Mouse (Mus musculus): ENCODE measurements around the gene Tubb1. TPM values are rescaled to one million over a fixed set of nuclear protein-coding genes. Genes with fewer than 3 reads are reported as not detected.
A peak's percentile ranks its signal among the peaks of the same experiment; 100 is the strongest.

Gene Tubb1
- 5.2 and 6.6 TPM in 2 replicates for polyA plus RNA-seq (2014; fragmentation: Nextera tagmentation; extraction: Ambion mirVana)

DNA sequence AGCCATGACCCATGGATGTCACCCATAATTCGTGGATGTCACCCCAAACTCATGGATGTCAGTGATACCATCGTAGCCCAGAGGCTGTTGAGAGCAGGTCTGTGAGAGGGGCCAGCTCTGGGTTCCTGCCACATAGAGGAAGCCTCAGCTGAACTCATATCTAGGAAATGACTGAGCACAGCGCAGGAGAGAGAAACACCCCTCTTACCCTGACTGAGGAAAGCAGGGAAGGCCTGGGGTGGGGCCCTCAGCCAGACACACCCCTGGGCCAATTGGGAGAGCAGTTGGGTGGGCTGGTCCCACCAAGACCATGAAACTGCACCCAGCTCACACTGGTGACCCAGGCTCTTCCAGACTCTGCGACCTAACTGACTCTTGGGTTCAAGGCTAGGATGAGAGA, at the start of gene Tubb1:
Gene Tubb1, plus strand, starts transcription at position 343 of the 400 bp plus-strand sequence.
- Histone ChIP-seq H3K4me2 (ENCODE audit: low read depth, low read length) (no peak within 1 kb of the TSS), H3K4me3 (ENCODE audit: low read depth, low read length) (no peak within 1 kb of the TSS), H3K9ac (replicated peaks; ENCODE audit: low read length) (no peak within 1 kb of the TSS), H3K9me3 (replicated peaks; ENCODE audit: control insufficient read depth, low read length) (no peaks in the 10 kb centered on the region), H3K27ac (replicated peaks; ENCODE audit: low read depth, low read length) (no peak within 1 kb of the TSS), H3K27me3 (ENCODE audit: control insufficient read depth, insufficient read depth, low read length) (no peaks in the 10 kb centered on the region), H3K4me1 (ENCODE audit: control insufficient read depth, insufficient read depth, low read length) (no peaks in the 10 kb centered on the region), H3K36me3 (replicated peaks; ENCODE audit: control insufficient read depth, insufficient read depth, low read depth, low read length) (no peaks in the 10 kb centered on the region)
- 79% methylated on average over 4 of the region's 4 CpGs for WGBS
- ATAC-seq (replicated peaks; ENCODE audit: insufficient number of reproducible peaks, low FRiP score, low TSS enrichment, low read depth) = peak; percentile 42; the same call in 1 of the 2 replicates
- no peak for DNase-seq (ENCODE audit: low spot score)

DNA sequence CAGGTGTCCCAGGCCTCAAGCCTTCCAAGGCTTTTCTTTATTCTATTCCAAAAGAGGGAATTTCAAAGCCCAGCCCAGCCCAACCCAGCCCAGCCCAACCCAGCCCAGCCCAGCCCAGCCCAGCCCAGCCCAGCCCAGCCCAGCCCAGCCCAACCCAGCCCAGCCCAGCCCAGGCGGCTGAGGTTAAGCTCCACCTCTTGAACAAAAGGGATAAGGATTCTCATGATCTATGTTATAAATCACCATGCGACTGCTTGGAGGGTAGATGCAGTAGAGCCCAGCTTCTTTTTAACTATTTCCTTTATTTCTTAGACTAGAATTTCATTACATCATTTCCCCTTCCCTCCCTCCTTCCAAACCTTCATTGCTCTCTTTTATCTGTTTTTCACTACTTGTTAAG, 40.3 kb upstream of the Tubb1 start:
- DNase-seq (ENCODE audit: low spot score) = no peak
- Histone ChIP-seq H3K27ac (replicated peaks; ENCODE audit: low read depth, low read length) (no peak overlapping the region), H3K27me3 (ENCODE audit: control insufficient read depth, insufficient read depth, low read length) (no peaks in the 10 kb centered on the region), H3K4me1 (ENCODE audit: control insufficient read depth, insufficient read depth, low read length) (no peaks in the 10 kb centered on the region), H3K36me3 (replicated peaks; ENCODE audit: control insufficient read depth, insufficient read depth, low read depth, low read length) (no peaks in the 10 kb centered on the region), H3K9ac (replicated peaks; ENCODE audit: low read length) (no peak overlapping the region), H3K4me3 (ENCODE audit: low read depth, low read length) (no peak overlapping the region), H3K9me3 (replicated peaks; ENCODE audit: control insufficient read depth, low read length) (no peaks in the 10 kb centered on the region), H3K4me2 (ENCODE audit: low read depth, low read length) (no peak overlapping the region)
- 59% methylated on average over 2 of the region's 2 CpGs for WGBS
- ATAC-seq (replicated peaks; ENCODE audit: insufficient number of reproducible peaks, low FRiP score, low TSS enrichment, low read depth) = no peak

DNA sequence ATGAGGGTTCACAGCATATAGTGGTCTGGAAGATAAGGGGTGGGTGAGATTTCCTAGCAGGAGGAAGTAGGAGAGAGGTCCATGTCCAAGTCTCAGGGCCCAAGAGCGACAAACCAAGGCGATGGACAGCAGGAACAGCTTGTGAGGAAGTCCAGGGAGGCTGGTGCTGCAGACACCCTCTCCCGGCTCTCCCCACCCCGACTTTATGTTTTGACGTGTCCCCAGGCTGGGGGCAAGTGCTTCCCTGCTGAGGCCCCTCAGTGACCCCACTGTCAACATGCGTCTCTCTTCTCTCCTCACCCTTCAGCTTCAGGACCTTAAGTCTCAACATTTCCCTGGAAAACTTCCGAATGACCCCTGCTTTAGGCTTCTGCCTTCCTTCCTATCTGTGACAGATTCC, 37.4 kb upstream of the Tubb1 start:
- ATAC-seq (replicated peaks; ENCODE audit: insufficient number of reproducible peaks, low FRiP score, low TSS enrichment, low read depth) (no peak), DNase-seq (ENCODE audit: low spot score) (no peak)
- no peaks in the 10 kb centered on the region for H3K9me3 ChIP-seq (replicated peaks; ENCODE audit: control insufficient read depth, low read length)
- no peak overlapping the region for H3K4me3 ChIP-seq (ENCODE audit: low read depth, low read length)
- H3K27me3 ChIP-seq (ENCODE audit: control insufficient read depth, insufficient read depth, low read length) = no peaks in the 10 kb centered on the region
- no peaks in the 10 kb centered on the region for H3K36me3 ChIP-seq (replicated peaks; ENCODE audit: control insufficient read depth, insufficient read depth, low read depth, low read length)
- H3K27ac ChIP-seq (replicated peaks; ENCODE audit: low read depth, low read length) = no peak overlapping the region
- 75% methylated on average over 7 of the region's 7 CpGs for WGBS
- no peak overlapping the region for H3K4me2 ChIP-seq (ENCODE audit: low read depth, low read length)
- H3K9ac ChIP-seq (replicated peaks; ENCODE audit: low read length) = no peak overlapping the region
- H3K4me1 ChIP-seq (ENCODE audit: control insufficient read depth, insufficient read depth, low read length) = no peaks in the 10 kb centered on the region; the same call in 1 of the 2 replicates

DNA sequence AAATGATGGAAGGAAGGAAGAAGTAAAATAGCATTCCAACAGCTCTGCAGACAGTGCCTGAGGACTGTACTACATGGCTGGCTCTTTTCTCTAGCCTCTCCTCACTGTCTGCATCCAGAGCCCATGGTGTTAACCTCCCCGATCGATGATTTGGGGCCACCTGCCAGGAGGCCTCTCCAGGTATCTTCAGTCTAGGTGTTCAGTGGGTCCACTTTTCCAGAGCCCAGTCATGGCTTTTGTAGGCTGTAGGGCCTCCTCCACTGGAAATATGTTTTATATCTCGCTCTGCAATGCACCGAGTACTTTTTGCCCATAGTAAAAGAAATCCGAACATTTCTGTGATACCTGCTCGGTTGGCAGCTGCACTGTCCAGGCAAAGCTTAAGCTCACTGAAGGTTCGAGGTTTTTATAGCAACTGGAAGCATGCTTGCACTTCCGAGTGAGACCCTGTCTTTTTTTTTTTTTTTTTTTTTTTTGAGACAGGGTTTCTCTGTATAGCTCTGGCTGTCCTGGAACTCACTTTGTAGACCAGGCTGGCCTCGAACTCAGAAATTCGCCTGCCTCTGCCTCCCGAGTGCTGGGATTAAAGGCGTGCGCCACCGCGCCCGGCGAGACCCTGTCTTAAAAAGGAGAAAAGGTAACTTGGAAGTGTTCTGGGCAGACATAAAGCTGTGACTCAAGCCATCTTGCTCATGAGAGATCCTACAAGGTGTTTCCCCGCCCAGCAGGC, 35.3 kb upstream of the Tubb1 start:
- H3K4me3 ChIP-seq (ENCODE audit: low read depth, low read length) = no peak overlapping the region
- no peaks in the 10 kb centered on the region; the same call in 1 of the 2 replicates for H3K4me1 ChIP-seq (ENCODE audit: control insufficient read depth, insufficient read depth, low read length)
- H3K36me3 ChIP-seq (replicated peaks; ENCODE audit: control insufficient read depth, insufficient read depth, low read depth, low read length) = no peaks in the 10 kb centered on the region
- DNase-seq (ENCODE audit: low spot score) (no peak), ATAC-seq (replicated peaks; ENCODE audit: insufficient number of reproducible peaks, low FRiP score, low TSS enrichment, low read depth) (peak; percentile 49; the same call in 1 of the 2 replicates)
- H3K9ac ChIP-seq (replicated peaks; ENCODE audit: low read length) = no peak overlapping the region
- no peak overlapping the region for H3K4me2 ChIP-seq (ENCODE audit: low read depth, low read length)
- H3K27ac ChIP-seq (replicated peaks; ENCODE audit: low read depth, low read length) = no peak overlapping the region
- 47% methylated on average over 18 of the region's 18 CpGs for WGBS
- no peaks in the 10 kb centered on the region for H3K9me3 ChIP-seq (replicated peaks; ENCODE audit: control insufficient read depth, low read length)
- H3K27me3 ChIP-seq (ENCODE audit: control insufficient read depth, insufficient read depth, low read length) = no peaks in the 10 kb centered on the region

DNA sequence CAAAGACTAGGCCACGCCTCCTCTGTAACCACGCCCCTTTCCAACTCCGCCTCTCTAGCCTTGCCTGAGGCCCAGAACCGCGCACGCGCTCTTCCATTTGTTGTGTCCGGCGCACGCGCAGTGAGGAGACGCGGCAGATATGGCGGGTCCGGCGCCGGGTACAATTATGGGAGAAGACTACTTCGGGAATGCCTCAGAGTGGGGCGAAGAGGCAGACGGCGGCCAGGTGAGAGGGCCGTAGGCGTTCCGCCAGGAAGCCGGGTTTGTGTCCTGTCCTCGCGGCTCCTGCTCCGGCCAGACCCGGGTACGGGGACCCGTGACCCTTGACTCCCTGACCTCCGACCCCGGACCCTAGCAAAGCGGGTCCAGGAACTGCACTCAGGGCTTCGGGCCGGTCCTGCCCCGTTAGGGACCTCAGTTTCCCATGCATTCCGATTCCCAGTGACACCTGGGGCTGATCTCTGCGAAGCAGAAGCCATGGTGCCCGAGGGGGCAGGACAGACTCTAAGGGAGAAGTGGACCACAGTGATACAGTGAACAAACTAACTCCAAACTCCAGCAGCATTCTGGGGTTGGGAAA, 34.7 kb upstream of the Tubb1 start, which contains the start of gene Nelfcd:
Gene Nelfcd, plus strand, starts transcription at position 74 of the 580 bp plus-strand sequence.
- H3K36me3 ChIP-seq (replicated peaks; ENCODE audit: control insufficient read depth, insufficient read depth, low read depth, low read length) = no peaks in the 10 kb centered on the region
- WGBS = 0% methylated on average over 40 of the region's 40 CpGs
- ATAC-seq (replicated peaks; ENCODE audit: insufficient number of reproducible peaks, low FRiP score, low TSS enrichment, low read depth) (peak; percentile 88), DNase-seq (ENCODE audit: low spot score) (peak; percentile 99)
- H3K9me3 ChIP-seq (replicated peaks; ENCODE audit: control insufficient read depth, low read length) = no peaks in the 10 kb centered on the region
- peak within 1 kb of the TSS; percentile 72 for H3K4me2 ChIP-seq (ENCODE audit: low read depth, low read length)
- H3K4me3 ChIP-seq (ENCODE audit: low read depth, low read length) = peak within 1 kb of the TSS; percentile 77
- peak within 1 kb of the TSS; percentile 89 for H3K9ac ChIP-seq (replicated peaks; ENCODE audit: low read length)
- H3K27me3 ChIP-seq (ENCODE audit: control insufficient read depth, insufficient read depth, low read length) = no peaks in the 10 kb centered on the region
- H3K27ac ChIP-seq (replicated peaks; ENCODE audit: low read depth, low read length) = no peak within 1 kb of the TSS
- no peaks in the 10 kb centered on the region; the same call in 1 of the 2 replicates for H3K4me1 ChIP-seq (ENCODE audit: control insufficient read depth, insufficient read depth, low read length)

DNA sequence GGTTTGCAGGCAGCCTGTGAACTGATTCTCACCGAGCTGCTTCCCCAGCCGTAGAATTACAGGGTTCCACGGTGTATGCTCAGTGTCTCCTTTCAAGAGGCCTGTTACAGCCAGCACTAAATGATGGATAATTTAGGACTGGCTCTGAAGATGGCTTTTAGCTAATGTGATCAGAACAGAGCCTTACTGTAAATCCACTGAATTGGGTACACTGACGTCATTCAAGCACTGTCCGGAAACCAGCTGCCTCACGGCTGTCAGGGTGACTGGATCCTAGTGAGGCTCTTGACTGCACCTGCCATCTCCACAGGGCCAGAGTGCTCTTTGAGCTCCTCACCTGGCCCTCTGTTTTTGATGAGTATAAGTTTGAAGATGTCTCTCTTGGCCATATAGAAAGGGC, 29.4 kb upstream of the Tubb1 start:
- no peaks in the 10 kb centered on the region for H3K27me3 ChIP-seq (ENCODE audit: control insufficient read depth, insufficient read depth, low read length)
- H3K4me1 ChIP-seq (ENCODE audit: control insufficient read depth, insufficient read depth, low read length) = no peaks in the 10 kb centered on the region; the same call in 1 of the 2 replicates
- peaks cover 8% of the 10 kb centered on the region for H3K36me3 ChIP-seq (replicated peaks; ENCODE audit: control insufficient read depth, insufficient read depth, low read depth, low read length)
- no peaks in the 10 kb centered on the region for H3K9me3 ChIP-seq (replicated peaks; ENCODE audit: control insufficient read depth, low read length)
- no peak overlapping the region for H3K9ac ChIP-seq (replicated peaks; ENCODE audit: low read length)
- no peak overlapping the region for H3K4me2 ChIP-seq (ENCODE audit: low read depth, low read length)
- DNase-seq (ENCODE audit: low spot score) (no peak), ATAC-seq (replicated peaks; ENCODE audit: insufficient number of reproducible peaks, low FRiP score, low TSS enrichment, low read depth) (no peak)
- no peak overlapping the region for H3K4me3 ChIP-seq (ENCODE audit: low read depth, low read length)
- 91% methylated on average over 6 of the region's 6 CpGs for WGBS
- H3K27ac ChIP-seq (replicated peaks; ENCODE audit: low read depth, low read length) = no peak overlapping the region

DNA sequence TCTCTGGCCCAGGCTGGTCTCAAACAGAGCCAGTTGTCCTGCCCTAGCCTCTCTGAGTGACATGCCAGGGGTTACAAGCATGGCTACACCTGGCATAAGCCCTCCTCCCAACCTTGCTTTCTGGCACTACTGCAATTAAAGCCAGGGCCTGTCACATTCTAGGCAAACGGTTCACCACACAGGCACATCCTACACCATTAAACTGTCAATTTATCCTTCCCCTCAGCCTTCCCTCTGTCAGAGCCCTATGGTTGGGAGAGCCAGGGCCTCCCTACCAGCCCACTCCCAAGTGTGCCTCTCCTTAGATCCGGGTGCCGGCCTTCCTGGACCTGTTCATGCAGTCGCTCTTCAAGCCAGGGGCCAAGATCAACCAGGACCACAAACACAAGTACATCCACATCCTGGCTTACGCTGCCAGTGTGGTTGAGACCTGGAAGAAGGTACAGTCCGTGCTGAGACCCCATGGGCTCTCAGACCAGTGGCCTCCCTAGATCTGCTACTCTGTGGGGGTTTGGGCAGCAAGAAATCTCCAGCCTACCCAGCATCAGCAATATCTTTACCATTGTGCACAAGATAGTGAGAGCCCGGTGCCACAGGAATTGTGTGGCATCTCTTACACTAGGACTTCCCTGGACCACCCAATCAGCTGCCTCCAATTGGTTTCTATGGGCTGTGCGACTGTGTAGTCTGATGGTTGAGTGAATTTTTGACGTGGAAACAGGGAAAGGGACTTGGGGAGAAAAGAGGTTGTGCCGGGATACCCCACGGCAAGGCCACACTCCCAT, 26.0 kb upstream of the Tubb1 start:
- Histone ChIP-seq H3K4me1 (ENCODE audit: control insufficient read depth, insufficient read depth, low read length) (no peaks in the 10 kb centered on the region), H3K9ac (replicated peaks; ENCODE audit: low read length) (no peak overlapping the region), H3K36me3 (replicated peaks; ENCODE audit: control insufficient read depth, insufficient read depth, low read depth, low read length) (peaks cover 8% of the 10 kb centered on the region), H3K9me3 (replicated peaks; ENCODE audit: control insufficient read depth, low read length) (no peaks in the 10 kb centered on the region), H3K27me3 (ENCODE audit: control insufficient read depth, insufficient read depth, low read length) (no peaks in the 10 kb centered on the region), H3K4me2 (ENCODE audit: low read depth, low read length) (no peak overlapping the region), H3K27ac (replicated peaks; ENCODE audit: low read depth, low read length) (no peak overlapping the region), H3K4me3 (ENCODE audit: low read depth, low read length) (no peak overlapping the region)
- WGBS = 91% methylated on average over 11 of the region's 11 CpGs
- ATAC-seq (replicated peaks; ENCODE audit: insufficient number of reproducible peaks, low FRiP score, low TSS enrichment, low read depth) (no peak), DNase-seq (ENCODE audit: low spot score) (no peak)

Measured in embryonic facial prominence, embryonic 11.5 days (tissue).